Mouse (Mus musculus): ENCODE results near the gene Gimap1.

The Gimap1 gene

GRCm38 (mm10) chr6:48738961-48739779 lies at the start of gene Gimap1:
Gimap1 (plus strand) TSS chr6:48739054.
- no peak for DNase-seq (ENCODE audit: extremely low read depth, low read depth)

- DNase-seq (ENCODE audit: extremely low read depth, low read depth), result no peak
Measured at GRCm38 (mm10) chr6:48689320-48689719, 49.5 kb upstream of the Gimap1 start.

GRCm38 (mm10) chr6:48692962-48693361 lies 45.9 kb upstream of the Gimap1 start:
- no peak for DNase-seq (ENCODE audit: extremely low read depth, low read depth)

- DNase-seq (ENCODE audit: extremely low read depth, low read depth), result no peak
Measured at GRCm38 (mm10) chr6:48696830-48697554, 41.9 kb upstream of the Gimap1 start.

DNA sequence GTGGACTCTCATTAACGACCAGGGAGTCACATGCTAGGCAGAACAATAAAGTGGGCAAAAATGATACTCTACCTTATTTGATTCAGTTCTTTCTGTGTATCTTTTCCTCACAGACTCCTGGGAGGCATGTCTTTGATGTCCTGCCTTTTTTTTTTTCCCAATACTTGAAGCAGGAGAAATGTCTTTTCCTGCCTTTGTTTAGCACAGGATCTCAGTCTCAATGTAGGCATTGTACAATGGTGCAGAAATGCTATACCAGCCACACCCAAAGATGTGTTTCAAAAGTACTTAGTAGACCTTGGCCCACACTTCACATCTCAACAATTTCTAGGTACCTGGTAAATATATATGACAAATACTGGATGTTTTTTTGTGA lies 41.3 kb upstream of the Gimap1 start:
- DNase-seq (ENCODE audit: extremely low read depth, low read depth), result no peak

DNA sequence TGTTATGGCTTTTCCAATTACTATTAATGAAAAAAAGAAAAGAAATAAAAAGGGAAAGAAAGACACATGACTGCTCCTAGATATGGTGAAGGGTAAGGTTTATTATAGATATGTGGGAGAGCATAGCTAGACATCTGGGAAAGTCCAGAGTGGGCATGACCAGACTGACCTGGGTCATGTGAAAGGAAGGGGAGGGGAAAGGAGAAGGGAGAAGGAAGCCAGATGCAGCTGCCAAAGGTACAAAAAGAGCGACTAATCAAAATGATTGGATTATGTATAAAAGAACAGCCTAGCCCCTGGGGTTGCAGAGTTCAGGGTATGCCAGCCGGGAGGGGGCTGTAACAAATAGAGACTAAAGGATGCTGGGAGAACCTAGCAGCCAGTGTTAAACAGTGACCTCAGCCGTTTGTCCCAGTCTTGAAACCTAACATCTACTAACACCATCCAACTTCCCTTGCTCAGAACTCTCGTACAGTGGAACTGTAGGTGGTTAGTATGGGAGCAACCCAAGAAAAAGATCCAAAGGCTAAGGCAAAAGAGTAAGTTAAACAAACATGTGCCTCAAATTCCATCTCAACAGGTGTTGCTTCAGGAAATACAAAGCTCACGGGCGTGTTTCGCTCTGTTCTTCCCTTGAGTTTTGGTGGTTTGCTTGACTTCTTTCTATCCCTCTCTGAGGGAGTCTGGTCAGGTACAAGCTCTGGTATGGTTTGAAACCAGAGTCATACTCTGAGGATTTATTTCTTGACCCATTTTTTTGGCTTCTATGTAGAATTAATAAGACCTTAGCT lies 40.6 kb upstream of the Gimap1 start:
- DNase-seq (ENCODE audit: extremely low read depth, low read depth), result no peak

- no peak for DNase-seq (ENCODE audit: extremely low read depth, low read depth)
Measured at GRCm38 (mm10) chr6:48698888-48699287, 40.0 kb upstream of the Gimap1 start.

DNA sequence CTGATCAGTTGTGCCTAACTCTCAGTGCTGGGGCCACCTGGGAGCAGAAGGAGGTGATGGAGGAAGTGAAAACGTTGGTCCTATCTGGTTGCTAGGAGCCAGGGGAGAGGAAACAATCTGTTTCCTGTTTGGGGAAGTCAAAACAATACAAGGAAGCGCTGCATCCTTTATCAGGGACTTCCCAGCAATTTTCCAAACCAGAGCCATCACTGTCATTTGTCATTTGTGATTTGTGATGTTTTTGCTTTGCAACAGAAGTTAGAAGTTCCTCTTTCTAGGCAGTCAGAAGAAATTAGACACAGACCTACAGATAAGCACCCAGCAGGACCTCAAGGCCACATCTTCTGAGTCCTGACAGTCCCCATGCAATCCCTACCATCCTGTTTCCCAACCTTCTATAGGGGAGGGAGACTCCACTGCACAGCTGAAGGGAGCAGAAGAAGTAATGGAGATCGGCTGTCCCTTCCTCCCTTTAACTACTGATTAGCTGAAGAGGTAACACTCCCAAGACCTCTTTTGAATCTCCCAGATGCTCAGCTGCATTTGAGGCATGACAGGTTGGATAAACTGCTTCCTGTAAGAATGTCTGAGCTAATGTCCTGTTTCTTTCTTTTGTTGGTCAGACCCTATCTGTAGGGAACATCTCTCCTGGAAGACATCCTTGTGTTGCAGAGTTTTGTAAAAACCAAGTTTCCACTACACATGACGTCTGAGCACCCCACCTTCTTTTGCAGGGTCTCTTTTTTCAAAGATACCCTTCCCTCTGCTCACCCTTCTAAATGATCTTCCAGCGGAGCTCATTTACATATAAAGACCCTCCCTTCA lies 38.4 kb upstream of the Gimap1 start:
- DNase-seq (ENCODE audit: extremely low read depth, low read depth), result peak; percentile 10

- DNase-seq (ENCODE audit: extremely low read depth, low read depth), result no peak
Measured at GRCm38 (mm10) chr6:48702146-48702545, 36.7 kb upstream of the Gimap1 start.

- DNase-seq (ENCODE audit: extremely low read depth, low read depth), result no peak
Measured at GRCm38 (mm10) chr6:48702601-48703000, 36.3 kb upstream of the Gimap1 start.

DNA sequence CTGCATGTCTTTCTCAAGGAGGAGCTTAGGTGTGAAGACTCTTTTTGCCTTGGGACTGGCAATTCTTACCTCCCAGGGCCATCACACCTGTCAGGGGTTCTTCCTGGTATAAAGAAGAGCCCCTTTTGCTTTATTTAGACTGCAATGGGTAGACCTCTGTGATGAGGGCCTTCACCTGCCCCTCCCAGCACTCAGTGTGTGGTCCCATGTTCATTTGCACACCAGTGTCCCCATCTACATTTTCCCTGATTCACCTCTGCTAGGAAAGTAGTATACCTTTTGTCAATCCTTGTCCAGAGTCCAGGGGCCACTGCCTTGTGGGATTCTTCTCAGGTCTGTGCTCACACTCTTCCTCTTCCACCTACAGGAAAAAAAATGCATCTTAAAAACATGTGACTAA lies 34.7 kb upstream of the Gimap1 start:
- DNase-seq (ENCODE audit: extremely low read depth, low read depth), result no peak

GRCm38 (mm10) chr6:48706130-48706529 lies 32.7 kb upstream of the Gimap1 start:
- no peak for DNase-seq (ENCODE audit: extremely low read depth, low read depth)

DNA sequence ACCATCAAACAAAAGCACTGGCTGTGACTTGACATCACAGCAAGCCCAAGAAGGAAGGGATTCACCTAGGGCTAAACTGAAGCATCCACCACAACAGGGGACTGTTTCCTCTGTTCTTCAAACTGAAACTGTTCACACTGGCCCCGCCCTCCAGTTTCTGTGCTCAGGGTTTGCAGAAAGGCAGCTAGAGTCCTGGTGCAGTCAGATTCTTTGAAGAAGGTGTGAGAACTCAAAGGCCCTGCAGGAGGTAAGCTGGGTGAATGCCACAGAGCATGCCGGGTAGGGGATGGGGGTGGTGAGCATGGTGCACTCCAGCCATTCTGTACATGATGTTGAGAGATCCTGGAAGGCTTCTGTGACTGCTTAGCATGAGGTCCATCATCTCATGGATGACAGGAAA lies 20.4 kb upstream of the Gimap1 start, which contains the start of the genes Gm28053 and Gimap7:
Gene Gm28053, plus strand, starts transcription at position 153 of the 400 bp plus-strand sequence.
Gene Gimap7, plus strand, starts transcription at position 167 of the 400 bp plus-strand sequence.
- no peak for DNase-seq (ENCODE audit: extremely low read depth, low read depth)

GRCm38 (mm10) chr6:48720326-48720725 lies 18.5 kb upstream of the Gimap1 start:
- no peak for DNase-seq (ENCODE audit: extremely low read depth, low read depth)

DNA sequence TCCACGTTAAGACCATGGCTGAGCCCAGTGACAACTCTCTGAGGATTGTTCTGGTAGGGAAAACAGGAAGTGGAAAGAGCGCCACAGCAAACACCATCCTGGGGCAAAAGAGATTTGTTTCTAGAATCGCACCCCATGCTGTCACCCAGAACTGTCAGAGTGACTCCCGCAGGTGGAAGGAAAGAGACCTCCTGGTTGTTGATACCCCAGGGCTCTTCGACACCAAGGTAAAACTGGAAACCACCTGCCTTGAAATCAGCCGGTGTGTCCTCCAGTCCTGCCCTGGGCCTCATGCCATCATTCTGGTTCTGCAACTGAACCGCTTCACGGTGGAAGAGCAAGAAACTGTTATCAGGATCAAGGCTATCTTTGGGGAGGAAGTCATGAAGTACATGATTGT lies 15.4 kb upstream of the Gimap1 start:
- no peak for DNase-seq (ENCODE audit: extremely low read depth, low read depth)

- no peak for DNase-seq (ENCODE audit: extremely low read depth, low read depth)
Measured at GRCm38 (mm10) chr6:48725476-48725875, 13.4 kb upstream of the Gimap1 start.

- DNase-seq (ENCODE audit: extremely low read depth, low read depth), result no peak
Measured at GRCm38 (mm10) chr6:48727761-48728160, 11.1 kb upstream of the Gimap1 start.

DNA sequence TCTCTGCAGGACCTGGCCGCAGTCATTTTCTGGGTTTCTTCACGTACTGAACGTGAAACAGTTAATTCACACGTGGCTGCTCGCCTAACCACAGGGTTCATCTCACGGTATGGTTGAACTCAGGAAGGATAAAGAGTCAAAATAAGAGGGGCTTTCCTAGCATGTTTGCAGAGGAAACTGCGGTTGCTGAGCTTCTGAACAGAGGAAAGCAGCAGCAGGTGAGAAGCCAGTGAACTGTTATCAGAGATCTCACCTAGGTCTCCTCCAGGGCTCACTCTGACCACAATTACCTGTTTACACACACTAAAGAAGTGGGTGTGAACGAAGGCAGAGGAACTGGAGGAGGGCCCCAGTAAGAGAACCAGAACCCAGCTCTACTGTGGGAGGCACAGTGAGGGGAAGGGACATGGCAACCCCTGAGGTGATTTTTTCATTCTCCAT lies 6.0 kb upstream of the Gimap1 start:
- no peak for DNase-seq (ENCODE audit: extremely low read depth, low read depth)

DNA sequence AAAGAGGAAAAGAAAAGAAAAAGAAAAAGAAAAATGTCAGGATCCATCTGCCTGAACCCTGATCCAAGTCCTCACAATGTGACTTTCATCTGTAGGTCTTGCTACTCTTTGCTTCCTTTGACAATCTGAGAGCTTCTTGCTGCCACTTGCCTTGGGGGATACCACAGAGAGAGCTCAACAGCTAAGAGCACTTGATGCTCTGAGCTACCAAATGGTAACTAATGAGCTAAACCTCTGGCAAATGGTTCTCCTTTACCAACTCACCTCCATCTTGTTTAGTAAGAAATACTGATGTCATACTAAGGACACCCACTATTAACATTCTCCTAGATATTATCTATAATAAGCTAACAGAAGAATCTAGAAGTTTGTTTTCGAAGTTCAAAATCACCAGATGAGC lies 5.2 kb upstream of the Gimap1 start:
- DNase-seq (ENCODE audit: extremely low read depth, low read depth), result no peak

GRCm38 (mm10) chr6:48737053-48737452 lies 1.8 kb upstream of the Gimap1 start:
- no peak for DNase-seq (ENCODE audit: extremely low read depth, low read depth)

GRCm38 (mm10) chr6:48737688-48738087 lies 1.2 kb upstream of the Gimap1 start:
- DNase-seq (ENCODE audit: extremely low read depth, low read depth), result no peak
